Mouse (Mus musculus) ovary, postnatal 14 days (tissue): ENCODE data around the gene Gtpbp6.
A peak's percentile ranks its signal among the peaks of the same experiment; 100 is the strongest.
"Not testable (repeated sequence)": the region's sequence is repeated elsewhere in the genome, so short reads cannot be mapped to it uniquely, and the experiment has no call there.

Experiments used
- DNase-seq: peaks from one replicate; pipeline ENCODE4 v3.0.0; 2022; ENCODE audit warnings: low spot score

Gene Gtpbp6

GRCm38 (mm10) chr5:110107581-110108304 is at the start of gene Gtpbp6:
TSS of gene Gtpbp6 (minus strand) at chr5:110108197.
- peak; percentile 90 for DNase-seq

GRCm38 (mm10) chr5:110143007-110143406 is 35.0 kb upstream of the Gtpbp6 start:
- no peak for DNase-seq

- DNase-seq = no peak
Measured at GRCm38 (mm10) chr5:110142309-110142708, 34.3 kb upstream of the Gtpbp6 start.

DNA sequence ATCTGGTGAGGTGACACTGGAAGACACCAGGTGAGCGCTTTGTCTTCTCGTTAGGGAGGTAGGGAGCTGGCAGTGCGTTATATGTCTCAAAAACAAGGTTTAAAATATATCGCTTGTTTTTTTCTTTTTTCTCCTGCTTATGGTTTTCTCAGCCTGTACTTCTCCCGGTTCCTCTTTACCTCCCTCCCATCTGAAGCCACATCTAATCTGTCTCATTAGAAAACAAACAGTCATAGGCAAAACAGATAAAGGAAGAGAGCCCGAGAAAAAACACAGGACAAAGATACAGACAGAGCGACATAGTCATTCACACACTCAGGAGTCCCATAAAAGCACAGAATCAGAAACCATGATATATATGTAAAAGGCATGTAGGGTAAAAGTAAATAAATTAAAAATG is 32.4 kb upstream of the Gtpbp6 start:
- DNase-seq = no peak

- DNase-seq = no peak
Measured at GRCm38 (mm10) chr5:110139325-110139724, 31.3 kb upstream of the Gtpbp6 start.

DNA sequence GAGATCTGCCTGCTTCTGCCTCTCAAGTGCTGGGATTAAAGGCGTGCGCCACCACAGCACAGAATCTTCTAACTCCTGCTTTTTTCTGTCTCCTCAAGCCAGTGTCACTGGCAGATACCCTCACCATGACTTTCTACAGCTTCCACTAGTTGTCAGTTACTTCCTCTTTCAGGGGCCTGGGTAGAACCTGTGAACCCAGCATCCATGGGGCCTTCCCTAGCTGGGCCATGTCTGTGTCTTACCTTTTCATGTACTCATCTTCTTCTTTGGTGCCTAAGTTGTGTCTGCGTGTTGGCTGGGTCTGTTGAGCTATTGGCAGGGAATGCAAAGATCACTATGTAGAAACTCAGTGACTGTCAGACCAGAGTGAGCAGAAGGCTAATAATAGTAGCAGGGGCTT is 29.8 kb upstream of the Gtpbp6 start:
- DNase-seq = no peak

DNA sequence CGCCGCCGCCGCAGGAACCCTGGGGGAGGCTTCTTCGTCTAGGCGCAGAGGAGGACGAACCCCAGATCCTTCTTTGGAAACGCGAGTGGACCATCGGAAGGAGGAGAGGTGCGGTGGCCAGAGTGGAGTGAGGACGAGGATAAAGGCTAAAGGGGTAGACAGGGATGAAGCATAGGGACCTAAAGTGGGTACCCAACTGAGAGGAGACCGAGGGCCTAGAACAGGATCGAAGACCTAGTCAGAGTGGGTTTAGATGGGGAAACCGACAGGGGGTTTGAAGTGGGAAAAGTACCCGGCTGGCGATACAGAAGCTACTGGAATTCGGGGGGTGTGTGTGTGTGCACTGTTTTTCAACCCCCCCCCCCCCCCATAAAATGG is 28.1 kb upstream of the Gtpbp6 start:
- DNase-seq = no peak

DNA sequence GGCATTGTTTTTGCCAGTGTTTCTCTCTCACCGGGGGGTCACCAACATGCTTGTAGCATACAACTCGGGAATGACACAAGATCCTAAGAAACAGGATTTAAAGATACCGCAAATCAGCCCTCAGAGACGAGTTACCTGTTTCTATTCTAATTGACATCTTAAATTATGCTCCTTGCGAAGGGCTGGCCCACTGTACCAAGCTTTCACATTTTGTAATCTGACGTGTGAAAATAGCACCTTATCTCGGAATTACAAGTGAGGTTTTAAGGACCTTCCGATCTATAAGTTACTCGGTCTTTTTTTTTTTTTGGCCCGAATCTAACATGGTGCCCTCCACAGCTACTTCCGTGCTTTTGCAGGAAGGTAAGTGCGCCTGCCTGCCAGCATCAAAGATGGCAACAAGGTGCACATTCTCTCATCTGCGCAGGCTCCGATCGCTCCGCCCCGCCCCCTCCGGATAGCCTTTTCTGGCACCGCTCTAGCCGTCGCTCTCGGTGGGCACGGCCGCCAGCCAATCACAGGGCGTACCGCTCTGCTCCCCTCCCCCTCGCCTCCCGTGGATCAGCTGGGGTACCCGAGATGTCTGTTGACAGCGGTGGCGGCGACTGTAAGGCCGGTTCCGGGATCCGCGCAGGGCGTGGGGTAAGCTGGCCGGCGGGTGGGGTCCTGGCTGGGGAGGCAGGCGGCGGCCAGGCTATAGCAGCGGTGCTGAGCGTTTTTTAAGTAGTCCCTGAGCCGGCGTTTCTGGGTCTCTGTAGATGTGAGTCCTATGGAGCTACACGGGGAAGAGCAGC is 27.5 kb upstream of the Gtpbp6 start, which contains the start of gene Chfr:
Gene Chfr (plus strand): TSS at position 550 of the 794 bp plus-strand sequence.
- peak; percentile 97 for DNase-seq

GRCm38 (mm10) chr5:110122380-110122779 is 14.4 kb upstream of the Gtpbp6 start:
- not testable (repeated sequence) for DNase-seq

GRCm38 (mm10) chr5:110109991-110110441 is 2.0 kb upstream of the Gtpbp6 start, which contains the start of gene Zfp605:
TSS of gene Zfp605 (plus strand) at chr5:110110092.
- peak; percentile 82 for DNase-seq

DNA sequence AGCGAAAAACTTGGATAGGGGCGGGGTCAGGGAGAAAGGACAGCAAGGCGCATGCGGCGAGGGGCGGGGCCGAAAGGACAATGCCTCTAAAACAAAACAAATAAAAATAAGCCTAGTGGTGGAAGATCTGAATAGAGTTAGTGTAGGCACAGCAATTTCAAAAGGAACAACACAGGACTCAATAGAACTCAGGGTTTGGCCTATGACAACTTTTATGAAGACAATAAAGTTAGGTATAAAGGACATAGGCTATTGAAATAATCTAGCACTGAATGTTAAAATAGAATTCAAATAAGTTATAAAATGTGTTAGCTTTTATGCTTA is 270 bp upstream of the Gtpbp6 start:
- DNase-seq = no peak

DNA sequence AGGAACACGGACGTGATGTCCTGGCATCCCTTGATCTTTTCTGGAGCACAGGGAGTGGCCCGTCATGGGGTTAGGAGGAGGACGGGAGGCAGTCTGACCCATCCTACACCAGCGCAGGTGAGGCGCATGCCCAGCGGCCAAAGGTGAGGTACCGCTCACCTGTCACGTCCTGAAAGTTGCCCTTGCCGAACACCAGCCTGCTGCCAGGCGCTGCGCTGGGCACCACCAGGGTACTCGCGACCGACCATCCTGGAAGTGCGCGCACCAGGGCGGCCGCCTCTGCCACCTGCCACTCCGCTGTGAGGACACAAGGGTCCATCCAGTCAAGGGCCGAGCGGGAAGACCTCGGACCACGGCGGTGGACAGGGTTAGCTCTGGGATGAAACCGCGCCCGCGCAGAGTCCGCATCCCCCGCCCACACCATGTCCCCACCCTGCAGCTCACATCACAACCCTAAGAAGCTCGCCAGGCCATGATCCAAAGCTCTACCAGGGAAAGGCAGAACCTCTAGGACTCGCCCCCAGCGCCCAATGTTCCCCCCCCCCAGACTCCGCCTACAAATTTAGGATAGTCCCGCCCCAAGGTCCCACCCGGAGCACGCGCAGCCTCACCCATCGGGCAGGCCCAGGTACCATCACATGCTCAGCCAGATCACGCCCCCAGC is 964 bp downstream of the Gtpbp6 start:
- peak; percentile 31 for DNase-seq

DNA sequence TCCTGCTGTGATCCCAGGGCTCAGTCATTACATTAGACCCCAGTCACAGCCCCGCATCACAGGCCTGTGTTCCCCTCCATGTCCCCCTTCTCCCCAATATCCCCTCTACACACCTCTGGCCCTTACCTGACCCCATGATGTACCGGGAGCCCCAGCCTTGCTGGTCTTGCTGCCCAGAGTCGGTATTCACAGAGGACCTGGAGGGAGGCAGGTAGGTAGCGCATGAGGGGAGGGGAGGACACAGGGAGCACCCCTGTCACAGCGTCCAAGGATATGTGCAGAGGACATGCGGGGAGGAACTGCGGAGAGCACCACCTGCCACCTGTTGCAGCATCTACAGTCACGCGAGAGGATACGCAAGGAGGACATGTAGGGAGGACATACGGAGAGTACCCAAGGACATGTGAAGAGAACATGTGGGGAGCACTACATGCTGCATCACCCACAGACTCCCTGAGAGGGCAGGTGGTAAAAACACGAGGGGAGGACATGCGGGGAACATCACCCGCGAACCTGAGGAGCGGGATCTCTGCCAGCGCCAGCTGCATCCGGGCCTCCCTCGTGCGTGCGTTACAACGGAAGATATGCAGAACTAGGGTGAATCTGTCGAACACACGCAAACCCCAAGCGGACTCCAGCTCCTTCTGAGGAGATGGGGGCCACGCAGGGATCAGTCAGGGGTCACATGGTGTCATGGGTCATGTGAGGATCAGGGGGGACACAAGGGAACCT is 1.7 kb downstream of the Gtpbp6 start:
- no peak for DNase-seq

DNA sequence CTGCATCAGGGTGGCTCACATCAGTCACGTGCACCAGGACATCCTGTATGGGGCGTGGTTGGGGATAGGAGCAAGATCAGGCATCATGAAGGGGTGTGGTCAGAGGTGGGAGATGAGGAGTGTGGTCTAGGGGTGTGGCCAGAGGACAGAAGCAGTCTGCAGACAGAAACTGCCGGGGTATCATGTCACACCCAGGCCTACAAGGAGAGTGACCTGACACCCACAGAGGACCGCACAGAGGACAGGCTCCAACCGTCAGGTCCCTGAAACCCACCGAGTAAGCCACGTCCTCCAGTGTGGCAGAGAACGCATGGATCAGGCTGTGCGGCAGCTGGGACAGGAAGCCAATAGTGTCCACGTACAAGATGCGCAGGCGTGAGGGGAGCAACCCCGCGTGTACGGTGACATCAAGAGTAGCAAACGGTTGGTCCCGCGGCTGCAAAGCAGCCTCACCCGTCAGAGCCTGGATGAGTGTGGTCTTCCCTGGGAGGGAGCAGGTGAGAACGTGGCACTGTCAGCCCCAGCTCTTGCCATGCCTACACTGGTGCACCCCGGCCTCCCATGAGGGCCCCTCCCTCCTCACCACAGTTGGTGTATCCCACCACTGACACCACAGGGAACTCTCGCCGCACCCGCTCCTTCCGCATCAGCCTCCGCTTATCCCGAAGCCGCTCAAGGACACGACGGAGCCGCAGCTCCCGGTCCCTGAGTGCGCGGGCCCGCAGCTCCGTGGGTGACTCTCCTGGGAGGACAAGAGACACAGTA is 3.2 kb downstream of the Gtpbp6 start:
- no peak for DNase-seq

DNA sequence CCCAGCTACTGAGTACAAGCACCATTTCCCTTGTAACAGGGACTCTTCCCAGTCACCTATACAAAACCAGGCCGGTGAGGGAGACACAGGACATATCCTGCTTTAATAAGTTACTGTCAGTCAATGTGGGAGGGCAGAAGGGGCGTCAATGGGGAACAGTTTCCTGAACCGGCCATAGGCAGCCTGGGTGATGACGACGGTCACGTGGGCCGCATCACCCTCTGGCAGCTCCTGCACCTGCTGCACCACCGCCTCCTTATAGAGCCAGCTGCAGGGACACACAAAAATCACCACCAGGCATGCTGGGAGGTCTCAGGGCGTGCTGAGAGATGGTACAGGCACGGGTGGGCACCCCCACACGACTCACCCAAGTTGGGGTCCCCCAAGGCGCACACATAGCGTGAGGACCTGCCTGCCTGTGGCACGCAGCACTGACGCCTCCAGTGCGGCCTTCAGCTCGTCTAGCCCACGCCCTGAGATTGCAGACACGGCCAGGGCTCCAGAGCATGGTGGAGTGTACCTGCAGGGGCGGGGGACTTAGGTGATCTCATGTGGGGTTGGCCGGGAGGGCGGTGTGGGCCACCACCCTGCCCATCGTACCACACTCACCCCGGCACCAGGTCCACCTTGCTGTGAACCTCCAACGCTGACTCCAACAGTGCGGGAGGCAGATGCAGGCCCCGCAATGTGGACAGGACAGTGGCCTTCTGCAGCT is 3.9 kb downstream of the Gtpbp6 start:
- no peak for DNase-seq

GRCm38 (mm10) chr5:110102853-110103625 is 5.0 kb downstream of the Gtpbp6 start:
- DNase-seq = no peak

DNA sequence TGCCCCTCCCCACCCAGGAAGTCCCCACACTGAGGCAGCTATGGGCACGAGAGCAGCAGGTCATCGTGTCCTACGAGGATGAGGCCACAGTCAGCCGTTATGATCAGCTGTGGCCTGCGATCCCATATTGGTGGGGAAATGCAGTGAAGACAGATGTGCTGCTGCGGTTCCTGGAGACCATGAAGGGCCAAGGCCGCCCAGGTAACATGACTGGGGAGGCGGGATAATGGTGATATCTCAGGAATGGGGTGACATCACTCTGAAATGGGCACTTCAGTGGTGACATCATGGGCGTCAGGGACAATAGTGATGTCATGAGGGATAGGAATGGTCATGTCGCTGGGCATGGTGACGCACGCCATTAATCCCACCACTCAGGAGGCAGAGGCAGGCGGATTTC is 5.6 kb downstream of the Gtpbp6 start:
- DNase-seq = no peak

DNA sequence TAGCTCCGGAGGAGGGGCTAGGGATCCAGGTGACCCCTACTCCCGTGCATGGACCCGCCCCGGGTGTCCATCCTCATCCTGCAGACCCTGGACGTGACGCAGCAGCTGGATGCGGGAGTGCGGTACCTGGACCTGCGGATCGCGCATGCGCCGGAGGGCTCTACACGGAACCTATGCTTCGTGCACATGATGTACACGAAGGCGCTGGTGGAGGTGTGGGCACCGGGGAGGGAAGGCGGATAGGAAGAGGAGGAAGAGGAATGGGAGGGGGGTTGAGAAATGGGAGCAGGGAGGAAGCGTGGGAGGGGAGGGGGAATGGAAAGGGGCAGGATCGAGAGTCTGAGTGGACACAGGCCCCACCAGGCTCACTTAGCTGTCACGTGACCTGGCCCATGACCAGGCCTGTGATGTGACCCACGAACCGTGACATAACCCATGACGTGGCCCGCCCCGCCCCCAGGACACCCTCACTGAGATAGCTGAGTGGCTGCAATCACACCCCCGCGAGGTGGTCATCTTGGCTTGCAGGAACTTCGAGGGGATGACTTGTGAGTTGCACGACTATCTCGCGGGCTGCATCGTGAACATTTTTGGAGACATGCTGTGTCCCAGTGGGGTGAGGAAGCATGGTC is 6.2 kb downstream of the Gtpbp6 start:
- no peak for DNase-seq

GRCm38 (mm10) chr5:110100921-110101631 is 6.9 kb downstream of the Gtpbp6 start:
- DNase-seq = no peak
